Mouse (Mus musculus): ENCODE data around the gene Cdh13. TPM values are rescaled to one million over a fixed set of nuclear protein-coding genes. Genes with fewer than 3 reads are reported as not detected.
A peak's percentile ranks its signal among the peaks of the same experiment; 100 is the strongest.

The Cdh13 gene
- 24.3 and 24.4 TPM in 2 replicates for polyA plus RNA-seq (2014; fragmentation: Nextera tagmentation; extraction: Ambion mirVana)

DNA sequence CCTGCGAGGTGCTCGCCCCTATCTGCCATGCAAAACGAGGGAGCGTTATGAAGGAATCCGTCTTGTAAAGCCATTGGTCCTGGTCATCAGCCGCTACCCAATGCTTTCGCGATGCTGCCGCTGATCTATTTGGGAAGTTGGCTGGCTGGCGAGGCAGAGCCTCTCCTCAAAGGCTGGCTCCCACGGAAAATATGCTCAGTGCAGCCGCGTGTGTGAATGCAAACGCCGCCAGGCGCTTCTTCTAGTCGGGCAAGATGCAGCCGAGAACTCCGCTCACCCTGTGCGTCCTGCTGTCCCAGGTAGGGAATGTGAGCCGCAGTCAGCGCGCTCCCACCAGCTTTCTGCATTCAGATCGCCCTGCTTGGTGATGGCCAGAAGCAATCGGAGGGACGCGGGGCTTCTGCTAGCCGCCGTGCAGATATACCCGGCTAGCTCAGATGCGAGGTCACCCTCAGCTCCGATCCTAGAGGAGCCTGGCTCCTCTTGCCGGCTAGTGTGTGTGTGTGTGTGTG lies at the start of gene Cdh13:
TSS of gene Cdh13 (plus strand) at position 134 of the 512 bp plus-strand sequence.
- Histone ChIP-seq H3K4me2 (ENCODE audit: low read depth, low read length) (peak within 1 kb of the TSS; percentile 85), H3K9me3 (ENCODE audit: control insufficient read depth, low read length) (no peaks in the 10 kb centered on the region), H3K9ac (ENCODE audit: low read depth, low read length) (peak within 1 kb of the TSS; percentile 63), H3K27me3 (replicated peaks; ENCODE audit: control insufficient read depth, insufficient read depth, low read length) (peaks cover 28% of the 10 kb centered on the region), H3K4me1 (ENCODE audit: control insufficient read depth, insufficient read depth, low read length) (peaks cover 4% of the 10 kb centered on the region), H3K27ac (replicated peaks; ENCODE audit: low read depth, low read length) (peak within 1 kb of the TSS; percentile 46), H3K4me3 (ENCODE audit: low read depth, low read length) (peak within 1 kb of the TSS; percentile 50), H3K36me3 (ENCODE audit: control insufficient read depth, insufficient read depth, low read length) (no peaks in the 10 kb centered on the region)
- under 1% methylated on average over 27 of the region's 33 CpGs for WGBS
- DNase-seq (ENCODE audit: low spot score) (peak; percentile 79), ATAC-seq (ENCODE audit: low read depth) (peak; percentile 19)

DNA sequence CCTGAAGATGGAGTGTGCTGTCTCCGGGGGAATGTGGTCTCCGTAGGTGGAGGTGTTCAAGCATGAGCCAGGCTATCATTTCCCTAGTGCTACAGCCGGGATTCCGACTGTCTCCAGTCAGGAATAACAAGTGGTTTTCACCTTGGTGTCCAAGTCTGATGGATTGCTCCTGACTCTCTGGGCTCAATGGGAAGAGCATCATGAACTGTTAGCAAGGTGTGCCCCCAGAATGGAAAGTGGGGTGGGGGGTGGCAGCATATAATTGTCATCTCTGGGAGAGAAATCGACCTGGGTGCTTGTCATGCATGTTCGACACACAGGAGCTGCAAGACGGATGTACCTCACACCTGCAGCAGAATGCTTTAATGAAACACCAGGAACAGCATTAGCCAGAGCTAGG lies 47.9 kb upstream of the Cdh13 start:
- Histone ChIP-seq H3K4me1 (ENCODE audit: control insufficient read depth, insufficient read depth, low read length) (no peaks in the 10 kb centered on the region), H3K9ac (ENCODE audit: low read depth, low read length) (no peak overlapping the region), H3K27ac (replicated peaks; ENCODE audit: low read depth, low read length) (no peak overlapping the region), H3K4me2 (ENCODE audit: low read depth, low read length) (no peak overlapping the region), H3K36me3 (ENCODE audit: control insufficient read depth, insufficient read depth, low read length) (no peaks in the 10 kb centered on the region), H3K9me3 (ENCODE audit: control insufficient read depth, low read length) (no peaks in the 10 kb centered on the region), H3K4me3 (ENCODE audit: low read depth, low read length) (no peak overlapping the region), H3K27me3 (replicated peaks; ENCODE audit: control insufficient read depth, insufficient read depth, low read length) (no peaks in the 10 kb centered on the region)
- DNase-seq (ENCODE audit: low spot score), result no peak
- no peak for ATAC-seq (ENCODE audit: low read depth)
- 82% methylated on average over 7 of the region's 7 CpGs for WGBS

DNA sequence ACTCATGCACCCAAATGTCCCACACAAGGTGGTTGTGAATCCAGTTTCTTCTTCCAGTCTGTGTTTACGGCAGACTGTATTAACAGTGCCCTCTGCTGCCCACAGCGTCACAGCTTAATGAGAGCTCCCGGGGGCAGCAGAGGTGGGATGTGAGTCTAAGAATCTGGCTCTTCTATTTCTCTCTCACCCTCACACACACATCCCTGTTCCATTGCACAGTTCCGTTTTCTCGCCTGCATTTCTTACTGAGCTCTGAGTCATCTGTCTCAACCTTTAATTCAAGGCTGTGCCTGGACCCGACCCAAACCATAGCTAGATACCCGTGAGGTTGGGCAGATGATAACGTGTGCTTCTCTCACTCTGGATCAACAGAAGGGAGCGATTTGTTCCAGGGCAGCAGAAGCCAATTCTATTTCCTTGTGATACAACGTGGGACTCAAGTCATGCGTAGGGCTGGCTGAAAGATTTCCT lies 46.3 kb upstream of the Cdh13 start:
- Histone ChIP-seq H3K9ac (ENCODE audit: low read depth, low read length) (no peak overlapping the region), H3K4me2 (ENCODE audit: low read depth, low read length) (no peak overlapping the region), H3K9me3 (ENCODE audit: control insufficient read depth, low read length) (no peaks in the 10 kb centered on the region), H3K4me1 (ENCODE audit: control insufficient read depth, insufficient read depth, low read length) (no peaks in the 10 kb centered on the region), H3K27me3 (replicated peaks; ENCODE audit: control insufficient read depth, insufficient read depth, low read length) (no peaks in the 10 kb centered on the region), H3K4me3 (ENCODE audit: low read depth, low read length) (no peak overlapping the region), H3K27ac (replicated peaks; ENCODE audit: low read depth, low read length) (no peak overlapping the region), H3K36me3 (ENCODE audit: control insufficient read depth, insufficient read depth, low read length) (no peaks in the 10 kb centered on the region)
- peak; percentile 26 for DNase-seq (ENCODE audit: low spot score)
- 63% methylated on average over 11 of the region's 11 CpGs for WGBS
- no peak for ATAC-seq (ENCODE audit: low read depth)

DNA sequence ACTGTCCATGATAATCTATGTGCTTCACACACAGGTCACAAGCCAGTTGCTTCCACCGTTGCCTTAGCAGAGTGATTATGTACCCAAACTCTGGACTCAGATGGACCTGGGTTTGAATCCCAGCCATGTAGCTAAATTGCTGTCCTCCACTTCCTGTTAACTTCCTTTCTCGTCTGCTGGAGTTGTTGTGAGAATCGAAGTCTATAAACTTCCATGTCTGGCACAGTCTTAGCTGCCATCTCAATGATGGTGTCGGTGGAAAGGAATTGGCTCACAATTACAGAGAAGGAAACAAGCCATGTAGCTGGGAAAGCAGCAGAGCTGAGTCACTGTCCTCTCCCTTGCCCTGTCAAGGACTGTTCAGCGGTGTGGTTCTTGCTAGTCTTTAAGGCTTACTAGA lies 45.4 kb upstream of the Cdh13 start:
- no peaks in the 10 kb centered on the region for H3K27me3 ChIP-seq (replicated peaks; ENCODE audit: control insufficient read depth, insufficient read depth, low read length)
- 78% methylated on average over 5 of the region's 5 CpGs for WGBS
- no peaks in the 10 kb centered on the region for H3K4me1 ChIP-seq (ENCODE audit: control insufficient read depth, insufficient read depth, low read length)
- no peak overlapping the region for H3K4me3 ChIP-seq (ENCODE audit: low read depth, low read length)
- H3K27ac ChIP-seq (replicated peaks; ENCODE audit: low read depth, low read length), result no peak overlapping the region
- no peak overlapping the region for H3K9ac ChIP-seq (ENCODE audit: low read depth, low read length)
- H3K4me2 ChIP-seq (ENCODE audit: low read depth, low read length), result no peak overlapping the region
- H3K9me3 ChIP-seq (ENCODE audit: control insufficient read depth, low read length), result no peaks in the 10 kb centered on the region
- DNase-seq (ENCODE audit: low spot score) (no peak), ATAC-seq (ENCODE audit: low read depth) (no peak)
- no peaks in the 10 kb centered on the region for H3K36me3 ChIP-seq (ENCODE audit: control insufficient read depth, insufficient read depth, low read length)

DNA sequence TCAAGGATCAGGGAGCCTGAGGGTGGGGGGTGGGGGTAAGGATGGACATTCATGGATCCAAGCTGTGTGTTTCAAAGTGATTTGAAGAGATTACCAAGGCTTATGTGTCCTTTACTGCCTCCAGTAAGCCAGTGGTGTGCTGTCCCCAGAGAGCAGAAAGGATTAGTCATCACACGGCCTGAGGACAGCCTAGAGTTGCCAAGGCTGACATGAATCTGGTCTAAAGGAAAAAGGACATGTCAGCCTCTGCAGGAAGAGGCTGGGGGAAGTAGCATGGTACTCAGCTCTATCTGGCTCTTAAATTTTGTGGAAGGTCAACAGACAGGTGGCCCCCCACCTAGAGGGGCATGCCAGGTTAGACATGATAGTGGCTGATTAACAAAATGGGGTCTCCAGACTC lies 44.3 kb upstream of the Cdh13 start:
- H3K4me3 ChIP-seq (ENCODE audit: low read depth, low read length), result no peak overlapping the region
- H3K27me3 ChIP-seq (replicated peaks; ENCODE audit: control insufficient read depth, insufficient read depth, low read length), result no peaks in the 10 kb centered on the region
- H3K4me2 ChIP-seq (ENCODE audit: low read depth, low read length), result no peak overlapping the region
- WGBS, result 59% methylated on average over 1 of the region's 1 CpGs
- DNase-seq (ENCODE audit: low spot score) (no peak), ATAC-seq (ENCODE audit: low read depth) (no peak)
- no peak overlapping the region for H3K9ac ChIP-seq (ENCODE audit: low read depth, low read length)
- H3K9me3 ChIP-seq (ENCODE audit: control insufficient read depth, low read length), result no peaks in the 10 kb centered on the region
- no peaks in the 10 kb centered on the region for H3K4me1 ChIP-seq (ENCODE audit: control insufficient read depth, insufficient read depth, low read length)
- H3K27ac ChIP-seq (replicated peaks; ENCODE audit: low read depth, low read length), result no peak overlapping the region
- H3K36me3 ChIP-seq (ENCODE audit: control insufficient read depth, insufficient read depth, low read length), result no peaks in the 10 kb centered on the region

DNA sequence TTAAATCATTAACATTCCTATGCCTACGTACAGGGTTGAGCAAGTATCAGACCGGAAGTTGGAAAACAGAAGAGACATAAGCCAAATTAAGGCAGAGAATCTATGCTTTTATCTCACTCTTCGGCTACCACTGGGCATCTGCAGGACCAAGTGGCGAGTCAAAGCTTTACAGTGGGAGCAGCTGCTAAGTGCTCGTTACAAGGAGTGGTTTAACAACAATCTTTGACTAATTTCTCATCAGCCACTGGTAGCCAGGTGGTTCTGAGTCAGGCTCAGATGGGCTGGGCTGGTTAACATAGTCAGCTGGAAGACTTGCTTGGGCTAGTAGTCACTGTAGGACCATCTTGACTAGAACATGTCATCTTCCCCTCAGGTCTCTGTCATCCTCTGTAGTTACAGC lies 34.2 kb upstream of the Cdh13 start:
- no peaks in the 10 kb centered on the region for H3K27me3 ChIP-seq (replicated peaks; ENCODE audit: control insufficient read depth, insufficient read depth, low read length)
- DNase-seq (ENCODE audit: low spot score) (no peak), ATAC-seq (ENCODE audit: low read depth) (no peak)
- no peaks in the 10 kb centered on the region for H3K4me1 ChIP-seq (ENCODE audit: control insufficient read depth, insufficient read depth, low read length)
- no peaks in the 10 kb centered on the region for H3K36me3 ChIP-seq (ENCODE audit: control insufficient read depth, insufficient read depth, low read length)
- H3K4me3 ChIP-seq (ENCODE audit: low read depth, low read length), result no peak overlapping the region
- no peak overlapping the region for H3K9ac ChIP-seq (ENCODE audit: low read depth, low read length)
- WGBS, result 87% methylated on average over 5 of the region's 5 CpGs
- no peaks in the 10 kb centered on the region for H3K9me3 ChIP-seq (ENCODE audit: control insufficient read depth, low read length)
- H3K4me2 ChIP-seq (ENCODE audit: low read depth, low read length), result no peak overlapping the region
- H3K27ac ChIP-seq (replicated peaks; ENCODE audit: low read depth, low read length), result no peak overlapping the region

DNA sequence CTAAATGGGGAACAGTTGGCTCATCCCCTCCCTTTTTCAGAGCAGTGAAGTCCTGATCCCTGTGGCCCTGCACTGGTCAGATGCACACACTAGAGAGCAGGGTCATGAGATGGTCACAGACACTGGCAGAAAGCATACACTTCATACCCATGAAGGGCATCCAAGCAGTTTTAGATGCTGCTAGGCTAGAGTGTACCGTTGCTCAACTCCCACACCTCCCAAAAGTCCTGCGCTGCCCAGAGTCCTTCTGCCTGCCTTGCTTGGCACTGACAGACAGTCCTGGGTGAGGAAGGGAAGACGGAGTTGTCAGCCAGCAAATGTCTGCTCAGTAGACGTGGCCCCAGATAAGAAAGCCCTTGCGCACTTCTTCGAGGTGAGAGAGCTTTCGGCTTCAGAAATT lies 33.6 kb upstream of the Cdh13 start:
- no peak for ATAC-seq (ENCODE audit: low read depth)
- Histone ChIP-seq H3K9me3 (ENCODE audit: control insufficient read depth, low read length) (no peaks in the 10 kb centered on the region), H3K36me3 (ENCODE audit: control insufficient read depth, insufficient read depth, low read length) (no peaks in the 10 kb centered on the region), H3K4me3 (ENCODE audit: low read depth, low read length) (no peak overlapping the region), H3K9ac (ENCODE audit: low read depth, low read length) (no peak overlapping the region), H3K4me2 (ENCODE audit: low read depth, low read length) (no peak overlapping the region), H3K27ac (replicated peaks; ENCODE audit: low read depth, low read length) (no peak overlapping the region), H3K27me3 (replicated peaks; ENCODE audit: control insufficient read depth, insufficient read depth, low read length) (no peaks in the 10 kb centered on the region), H3K4me1 (ENCODE audit: control insufficient read depth, insufficient read depth, low read length) (no peaks in the 10 kb centered on the region)
- DNase-seq (ENCODE audit: low spot score), result no peak
- 84% methylated on average over 7 of the region's 7 CpGs for WGBS

DNA sequence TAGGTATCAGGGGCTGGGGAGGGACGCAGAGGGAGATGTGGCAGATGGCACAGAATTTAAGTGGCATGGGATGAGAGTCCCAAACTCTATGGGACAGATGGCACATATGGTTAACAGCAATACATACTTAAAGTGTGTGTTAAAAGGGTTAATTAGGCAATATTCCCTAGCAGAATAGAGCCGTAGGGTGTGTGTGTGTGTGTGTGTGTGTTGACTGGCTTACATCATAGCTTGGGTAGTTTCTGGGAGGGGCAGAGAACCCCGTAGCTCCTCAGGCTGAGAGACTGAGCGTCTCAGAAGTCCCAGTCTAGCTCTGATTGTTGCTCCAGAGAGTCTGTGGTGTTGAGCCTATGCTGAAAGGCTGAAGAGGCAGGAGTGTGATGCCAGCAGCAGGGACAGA lies 20.4 kb upstream of the Cdh13 start:
- H3K9me3 ChIP-seq (ENCODE audit: control insufficient read depth, low read length), result no peaks in the 10 kb centered on the region
- no peak overlapping the region for H3K4me3 ChIP-seq (ENCODE audit: low read depth, low read length)
- H3K27me3 ChIP-seq (replicated peaks; ENCODE audit: control insufficient read depth, insufficient read depth, low read length), result no peaks in the 10 kb centered on the region
- no peaks in the 10 kb centered on the region for H3K36me3 ChIP-seq (ENCODE audit: control insufficient read depth, insufficient read depth, low read length)
- 55% methylated on average over 4 of the region's 4 CpGs for WGBS
- no peaks in the 10 kb centered on the region for H3K4me1 ChIP-seq (ENCODE audit: control insufficient read depth, insufficient read depth, low read length)
- ATAC-seq (ENCODE audit: low read depth) (no peak), DNase-seq (ENCODE audit: low spot score) (no peak)
- H3K4me2 ChIP-seq (ENCODE audit: low read depth, low read length), result no peak overlapping the region
- H3K9ac ChIP-seq (ENCODE audit: low read depth, low read length), result no peak overlapping the region
- H3K27ac ChIP-seq (replicated peaks; ENCODE audit: low read depth, low read length), result no peak overlapping the region

DNA sequence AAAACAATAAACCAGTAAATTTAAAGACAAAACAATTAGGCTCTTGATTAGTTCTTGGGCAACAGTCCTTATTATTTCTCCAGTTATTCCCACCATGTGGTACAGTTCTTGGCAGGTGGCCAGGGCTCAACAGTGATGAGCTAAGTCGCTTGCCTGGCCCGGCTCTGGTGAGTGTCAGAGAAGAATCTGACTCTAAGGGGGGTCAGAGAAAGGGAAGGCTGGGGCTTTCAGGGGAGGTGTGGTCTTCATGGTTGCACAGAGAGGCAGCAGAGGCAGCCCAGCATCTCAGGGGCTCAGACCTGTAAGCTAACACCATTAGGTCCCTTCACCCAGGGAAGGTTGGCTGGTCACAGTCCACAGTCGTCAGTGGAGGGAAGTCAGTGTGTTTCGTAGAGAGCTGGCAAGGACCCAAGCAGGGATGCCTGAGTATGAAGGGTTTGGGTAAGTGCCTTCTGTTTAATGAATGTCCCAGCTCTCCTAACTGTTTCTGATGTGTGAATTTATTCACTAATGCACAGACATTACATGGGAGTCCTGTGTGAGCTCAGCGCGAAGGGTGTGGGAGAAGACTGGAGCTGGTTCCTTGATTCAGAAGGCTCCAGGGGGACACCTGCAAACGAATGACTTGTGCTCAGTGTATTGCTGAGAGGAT lies 12.7 kb upstream of the Cdh13 start:
- H3K36me3 ChIP-seq (ENCODE audit: control insufficient read depth, insufficient read depth, low read length), result no peaks in the 10 kb centered on the region
- H3K27ac ChIP-seq (replicated peaks; ENCODE audit: low read depth, low read length), result no peak overlapping the region
- no peak overlapping the region for H3K4me3 ChIP-seq (ENCODE audit: low read depth, low read length)
- peak; percentile 66; the same call in 1 of the 2 replicates for ATAC-seq (ENCODE audit: low read depth)
- WGBS, result 31% methylated on average over 7 of the region's 7 CpGs
- peaks cover 12% of the 10 kb centered on the region; the same call in 1 of the 2 replicates for H3K4me1 ChIP-seq (ENCODE audit: control insufficient read depth, insufficient read depth, low read length)
- H3K4me2 ChIP-seq (ENCODE audit: low read depth, low read length), result no peak overlapping the region
- no peaks in the 10 kb centered on the region for H3K9me3 ChIP-seq (ENCODE audit: control insufficient read depth, low read length)
- no peaks in the 10 kb centered on the region for H3K27me3 ChIP-seq (replicated peaks; ENCODE audit: control insufficient read depth, insufficient read depth, low read length)
- H3K9ac ChIP-seq (ENCODE audit: low read depth, low read length), result no peak overlapping the region
- peak; percentile 84 for DNase-seq (ENCODE audit: low spot score)
